ENCODE assay signal across 9 mouse cellular contexts in genomic region chr2:33580697-33581448, GRCm38 (mm10). TPM values are rescaled to one million over a fixed set of nuclear protein-coding genes. Genes with fewer than 3 reads are reported as not detected.
A peak's percentile ranks its signal among the peaks of the same experiment; 100 is the strongest.
DNase-seq lines count a peak whose midpoint lies in the region; ATAC-seq lines count a peak whose summit lies in the region.
"Had no signal": no experiment of that assay in that cellular context is flagged by ENCODE, and none has a peak within 500 bp of the region (broad histone marks: within the 10 kb centered on the region; RNA-seq: fewer than 3 reads in every experiment).

No protein-coding gene starts in this region.

- H3K4me1 ChIP-seq in embryonic facial prominence, embryonic 14.5 days (ENCODE audit: control insufficient read depth, insufficient read depth, low read length): peaks cover 28% of the 10 kb centered on the region
- H3K4me1 ChIP-seq in neural tube, embryonic 12.5 days: peaks cover 54% of the 10 kb centered on the region

- no peaks in the 10 kb centered on the region for H3K9me3 ChIP-seq in embryonic facial prominence, embryonic 14.5 days (ENCODE audit: control insufficient read depth, low read length)
- H3K9me3 ChIP-seq in neural tube, embryonic 12.5 days: no peaks in the 10 kb centered on the region

- H3K36me3 ChIP-seq in embryonic facial prominence, embryonic 14.5 days (ENCODE audit: control insufficient read depth, insufficient read depth, low read length): no peaks in the 10 kb centered on the region
- H3K36me3 ChIP-seq in neural tube, embryonic 12.5 days: no peaks in the 10 kb centered on the region

- WGBS in embryonic facial prominence, embryonic 14.5 days: 2% methylated on average over 31 of the region's 34 CpGs
- WGBS in neural tube, embryonic 12.5 days: 1% methylated on average over 34 of the region's 34 CpGs

- no peak for ATAC-seq in embryonic facial prominence, embryonic 14.5 days (ENCODE audit: low read depth)
- peak; percentile 28 for ATAC-seq in neural tube, embryonic 12.5 days (ENCODE audit: low FRiP score, low read depth)

- peak overlapping the region; percentile 53 for H3K4me2 ChIP-seq in embryonic facial prominence, embryonic 14.5 days (ENCODE audit: low read depth, low read length)
- peak overlapping the region; percentile 45 for H3K4me2 ChIP-seq in neural tube, embryonic 12.5 days (replicated peaks)

- peak overlapping the region; percentile 37 for H3K4me3 ChIP-seq in embryonic facial prominence, embryonic 14.5 days (ENCODE audit: low read depth, low read length)
- no peak overlapping the region for H3K4me3 ChIP-seq in neural tube, embryonic 12.5 days

- DNase-seq in layer of hippocampus, postnatal 10 days (ENCODE audit: low spot score in 2 of 2): peak; percentile 41 to 56
- DNase-seq in layer of hippocampus, postnatal 36 days: no peak
- DNase-seq in embryonic facial prominence, embryonic 14.5 days (ENCODE audit: low spot score): no peak
- peak; percentile 13 to 32 for DNase-seq in kidney, postnatal 36 days
- no peak for DNase-seq in c-Kit-positive CD71-positive TER-119-positive erythroid progenitor cells, embryonic 14.5 days (ENCODE audit: low spot score)
- DNase-seq in adrenal gland, postnatal 10 days: no peak
- DNase-seq in adipocyte (ENCODE audit: low spot score): no peak

- no peak overlapping the region for H3K27ac ChIP-seq in embryonic facial prominence, embryonic 14.5 days (replicated peaks; ENCODE audit: low read depth, low read length)
- 0 out of 2 replicates have a peak overlapping the region, but pooled peaks have one; percentile 5 for H3K27ac ChIP-seq in neural tube, embryonic 12.5 days

- no peak overlapping the region for H3K9ac ChIP-seq in embryonic facial prominence, embryonic 14.5 days (ENCODE audit: low read depth, low read length)
- no peak overlapping the region for H3K9ac ChIP-seq in neural tube, embryonic 12.5 days

- peaks cover 56% of the 10 kb centered on the region for H3K27me3 ChIP-seq in embryonic facial prominence, embryonic 14.5 days (replicated peaks; ENCODE audit: control insufficient read depth, insufficient read depth, low read length)
- peaks cover 95% of the 10 kb centered on the region for H3K27me3 ChIP-seq in neural tube, embryonic 12.5 days (replicated peaks)

RNA-seq across cellular contexts. Expression of gene Lmx1b, which starts 59.4 kb away (rescaled TPM):
- total RNA-seq in layer of hippocampus, postnatal 10 days (2021): under 1 TPM in 1 of 2 experiments, not detected in 1; 0.27 TPM
- under 1 TPM; 0.07 to 0.18 TPM for total RNA-seq in layer of hippocampus, postnatal 36 days (2021)
- 0.43 and 0.85 TPM in 2 replicates for polyA plus RNA-seq in embryonic facial prominence, embryonic 14.5 days (2014; fragmentation: Nextera tagmentation; extraction: Ambion mirVana)
- polyA plus RNA-seq in neural tube, embryonic 12.5 days (2016; fragmentation: Nextera tagmentation; extraction: Ambion mirVana): 4.6 and 4.7 TPM in 2 replicates
- total RNA-seq in adrenal gland, postnatal 10 days (2021): under 1 TPM in 1 of 2 experiments, not detected in 1; 0.09 TPM
- total RNA-seq: liver, adult 2 months had no signal
- polyA plus RNA-seq: liver, adult 2 months had no signal

Comparison
In these comparisons a context has a peak if more than half of its experiments do, and no peak if none do; other contexts are left out.
1. DNase-seq: peak in layer of hippocampus, postnatal 10 days (2 of 2) and kidney, postnatal 36 days (2 of 2); none in layer of hippocampus, postnatal 36 days (0 of 2), embryonic facial prominence, embryonic 14.5 days (single experiment), c-Kit-positive CD71-positive TER-119-positive erythroid progenitor cells, embryonic 14.5 days (single experiment), adrenal gland, postnatal 10 days (single experiment) and adipocyte (single experiment).